Mouse (Mus musculus) myocyte (in vitro differentiated cells): ENCODE measurements around the gene Tmc8. TPM values are rescaled to one million over a fixed set of nuclear protein-coding genes. Genes with fewer than 3 reads are reported as not detected.
A peak's percentile ranks its signal among the peaks of the same experiment; 100 is the strongest.

ENCODE experiments used
- H3K27me3 ChIP-seq: one replicate; pipeline ENCODE4 v1.6.1; 2011; ENCODE audit not compliant: control insufficient read depth, insufficient read depth, insufficient read length
- H3K36me3 ChIP-seq: one replicate; pipeline ENCODE4 v1.6.1; 2011; ENCODE audit not compliant: control insufficient read depth, insufficient read depth
- H3K4me2 ChIP-seq: one replicate; pipeline ENCODE4 v1.6.1; 2011; ENCODE audit warnings: low read depth, control low read depth
- H3K4me3 ChIP-seq: one replicate; pipeline ENCODE4 v1.5.1; 2011; ENCODE audit warnings: mild to moderate bottlenecking, control low read depth, moderate library complexity
- H3K79me2 ChIP-seq: one replicate; pipeline ENCODE4 v1.6.1; 2011; ENCODE audit not compliant: control insufficient read depth, insufficient read depth
- H3ac ChIP-seq: one replicate; pipeline ENCODE4 v1.6.1; 2011; ENCODE audit not compliant: control insufficient read depth, insufficient read length
- CEBPB ChIP-seq: IDR thresholded peaks from 2 replicates; pipeline ENCODE4 v1.6.1; 2011; ENCODE audit warnings: mild to moderate bottlenecking, moderate library complexity; ENCODE audit not compliant: poor library complexity, insufficient read depth, severe bottlenecking
- E2F4 ChIP-seq: IDR thresholded peaks from one replicate; pipeline ENCODE4 v1.6.1; 2011; ENCODE audit warnings: mild to moderate bottlenecking, control low read depth, moderate library complexity; ENCODE audit not compliant: insufficient read depth
- MAX ChIP-seq: IDR thresholded peaks from one replicate; pipeline ENCODE4 v1.6.1; 2011; ENCODE audit warnings: low read depth, mild to moderate bottlenecking, control low read depth
- MYOD1 ChIP-seq, 3 experiments: IDR thresholded peaks; one replicate each; pipeline ENCODE4 v1.6.1; 2011; ENCODE audit warnings: control low read depth in 2 of 3, low read depth in 2 of 3, mild to moderate bottlenecking in 2 of 3, moderate library complexity in 1 of 3; ENCODE audit not compliant: insufficient read length in 2 of 3, control insufficient read depth in 1 of 3
- MYOG ChIP-seq, 3 experiments: IDR thresholded peaks; one replicate each; pipeline ENCODE4 v1.6.1; 2011; ENCODE audit warnings: control low read depth in 2 of 3, low read depth in 2 of 3, mild to moderate bottlenecking in 2 of 3; ENCODE audit not compliant: insufficient read length in 2 of 3, control insufficient read depth in 1 of 3, insufficient read depth in 1 of 3
- POLR2A ChIP-seq: IDR thresholded peaks from one replicate; pipeline ENCODE4 v1.6.1; 2011; ENCODE audit warnings: low read depth, mild to moderate bottlenecking, control low read depth, moderate library complexity; ENCODE audit not compliant: insufficient read length
- POLR2AphosphoS2 ChIP-seq: IDR thresholded peaks from one replicate; pipeline ENCODE4 v1.6.1; 2011; ENCODE audit warnings: low read depth, control low read depth; ENCODE audit not compliant: insufficient read length
- REST ChIP-seq: IDR thresholded peaks from one replicate; pipeline ENCODE4 v1.6.1; 2011; ENCODE audit warnings: mild to moderate bottlenecking, control low read depth, moderate library complexity; ENCODE audit not compliant: insufficient read depth, insufficient read length
- SRF ChIP-seq: IDR thresholded peaks from one replicate; pipeline ENCODE4 v1.6.1; 2011; ENCODE audit warnings: low read depth; ENCODE audit not compliant: control insufficient read depth, insufficient read length
- TCF12 ChIP-seq: IDR thresholded peaks from one replicate; pipeline ENCODE4 v1.6.1; 2011; ENCODE audit warnings: mild to moderate bottlenecking, control low read depth; ENCODE audit not compliant: poor library complexity, insufficient read depth, severe bottlenecking
- TCF3 ChIP-seq: IDR thresholded peaks from one replicate; pipeline ENCODE4 v1.6.1; 2011; ENCODE audit warnings: low read depth, control low read depth; ENCODE audit not compliant: insufficient read length
- USF1 ChIP-seq: IDR thresholded peaks from one replicate; pipeline ENCODE4 v1.6.1; 2011; ENCODE audit warnings: low read depth, mild to moderate bottlenecking, control low read depth, moderate library complexity
- polyA plus RNA-seq: library from polyadenylated mRNA; unstranded; fragments of >200 nt; fragmentation: generic; extraction: Trizol; gene quantifications from one replicate; pipeline ENCODE4 v1.2.1, GENCODE M21; 2012; ENCODE audit warnings: missing spikeins

The Tmc8 gene
- polyA plus RNA-seq, 1 experiment = 0.19 TPM

- Histone ChIP-seq H3K79me2 (peaks cover 55% of the 10 kb centered on the region), H3ac (no peak overlapping the region), H3K27me3 (no peaks in the 10 kb centered on the region), H3K4me2 (no peak overlapping the region), H3K4me3 (no peak overlapping the region), H3K36me3 (peaks cover 24% of the 10 kb centered on the region)
- TF ChIP-seq REST (no peak), MYOG (IDR thresholded peaks at IDR 0.05; ENCODE audit: control insufficient read depth in 1 of 3, insufficient read depth in 1 of 3, insufficient read length in 2 of 3, low read depth in 2 of 3) (no peak), MAX (no peak), CEBPB (no peak), TCF3 (no peak), POLR2A (no peak), E2F4 (no peak), USF1 (no peak), SRF (no peak), POLR2AphosphoS2 (no peak), TCF12 (no peak), MYOD1 (IDR thresholded peaks at IDR 0.05; ENCODE audit: control insufficient read depth in 1 of 3, insufficient read length in 2 of 3, low read depth in 2 of 3) (no peak)
Observed at GRCm38 (mm10) chr11:117820173-117820572, 38.3 kb downstream of the Tmc8 start.

- peak overlapping the region; percentile 94 for H3K4me2 ChIP-seq
- no peaks in the 10 kb centered on the region for H3K27me3 ChIP-seq
- peak; percentile 65 for TF ChIP-seq POLR2AphosphoS2
- no peak for TF ChIP-seq MAX
- H3ac ChIP-seq = no peak overlapping the region
- H3K36me3 ChIP-seq = peaks cover 24% of the 10 kb centered on the region
- H3K79me2 ChIP-seq = peaks cover 58% of the 10 kb centered on the region
- H3K4me3 ChIP-seq = no peak overlapping the region
Observed at GRCm38 (mm10) chr11:117821868-117822267, 40.0 kb downstream of the Tmc8 start.

GRCm38 (mm10) chr11:117822728-117823241 is 40.9 kb downstream of the Tmc8 start:
- no peak overlapping the region for H3ac ChIP-seq
- H3K4me3 ChIP-seq = no peak overlapping the region
- peak overlapping the region; percentile 94 for H3K4me2 ChIP-seq
- H3K79me2 ChIP-seq = peaks cover 49% of the 10 kb centered on the region
- no peaks in the 10 kb centered on the region for H3K27me3 ChIP-seq
- TF ChIP-seq CEBPB = no peak
- peak; percentile 61 for TF ChIP-seq POLR2AphosphoS2
- TF ChIP-seq TCF12 = no peak
- TF ChIP-seq POLR2A = peak; percentile 29
- TF ChIP-seq REST = no peak
- no peak for TF ChIP-seq TCF3
- TF ChIP-seq USF1 = no peak
- H3K36me3 ChIP-seq = peaks cover 17% of the 10 kb centered on the region

- Histone ChIP-seq H3ac (no peak overlapping the region), H3K36me3 (peaks cover 11% of the 10 kb centered on the region), H3K4me2 (peak overlapping the region; percentile 94), H3K4me3 (peak overlapping the region; percentile 45), H3K79me2 (peaks cover 44% of the 10 kb centered on the region), H3K27me3 (no peaks in the 10 kb centered on the region)
- no peak for TF ChIP-seq USF1
- TF ChIP-seq REST = no peak
- no peak for TF ChIP-seq TCF3
- no peak for TF ChIP-seq MYOG (IDR thresholded peaks at IDR 0.05; ENCODE audit: control insufficient read depth in 1 of 3, insufficient read depth in 1 of 3, insufficient read length in 2 of 3, low read depth in 2 of 3)
- no peak for TF ChIP-seq MAX
- no peak for TF ChIP-seq MYOD1 (IDR thresholded peaks at IDR 0.05; ENCODE audit: control insufficient read depth in 1 of 3, insufficient read length in 2 of 3, low read depth in 2 of 3)
- no peak for TF ChIP-seq SRF
- no peak for TF ChIP-seq E2F4
- no peak for TF ChIP-seq POLR2A
- no peak for TF ChIP-seq CEBPB
- TF ChIP-seq TCF12 = no peak
- no peak for TF ChIP-seq POLR2AphosphoS2
Observed at GRCm38 (mm10) chr11:117823411-117823810, 41.5 kb downstream of the Tmc8 start.

GRCm38 (mm10) chr11:117824060-117824969 is 42.4 kb downstream of the Tmc8 start:
- Histone ChIP-seq H3K79me2 (peaks cover 36% of the 10 kb centered on the region), H3K4me2 (peak overlapping the region; percentile 94), H3ac (no peak overlapping the region), H3K36me3 (peaks cover 7% of the 10 kb centered on the region), H3K27me3 (no peaks in the 10 kb centered on the region), H3K4me3 (peak overlapping the region; percentile 45)
- no peak for TF ChIP-seq TCF3
- no peak for TF ChIP-seq E2F4
- no peak for TF ChIP-seq TCF12
- TF ChIP-seq MAX = no peak
- peak in 1 of 3 experiments; percentile 13 for TF ChIP-seq MYOD1 (IDR thresholded peaks at IDR 0.05; ENCODE audit: control insufficient read depth in 1 of 3, insufficient read length in 2 of 3, low read depth in 2 of 3)
- TF ChIP-seq CEBPB = no peak
- TF ChIP-seq SRF = no peak
- TF ChIP-seq MYOG (IDR thresholded peaks at IDR 0.05; ENCODE audit: control insufficient read depth in 1 of 3, insufficient read depth in 1 of 3, insufficient read length in 2 of 3, low read depth in 2 of 3) = no peak
- TF ChIP-seq POLR2A = peak; percentile 25
- TF ChIP-seq REST = no peak
- TF ChIP-seq USF1 = no peak
- TF ChIP-seq POLR2AphosphoS2 = peak; percentile 57
